Mouse (Mus musculus) T-helper 1 cell (primary cell): ENCODE measurements at regions not wholly inside any gene's neighbourhood (a gene's known extent, or its start where the extent isn't known, plus 50 kb on each side); places are given as distances from the start of the nearest gene placed in this dataset.

Experiments
- in situ Hi-C: fragments of 300-600 bp; cut with MboI, MseI; formaldehyde crosslinking; loops from one replicate; pipeline ENCODE4 v1.15.1; 2025; ENCODE audit warnings: high pct_unique_total_duplicates

DNA sequence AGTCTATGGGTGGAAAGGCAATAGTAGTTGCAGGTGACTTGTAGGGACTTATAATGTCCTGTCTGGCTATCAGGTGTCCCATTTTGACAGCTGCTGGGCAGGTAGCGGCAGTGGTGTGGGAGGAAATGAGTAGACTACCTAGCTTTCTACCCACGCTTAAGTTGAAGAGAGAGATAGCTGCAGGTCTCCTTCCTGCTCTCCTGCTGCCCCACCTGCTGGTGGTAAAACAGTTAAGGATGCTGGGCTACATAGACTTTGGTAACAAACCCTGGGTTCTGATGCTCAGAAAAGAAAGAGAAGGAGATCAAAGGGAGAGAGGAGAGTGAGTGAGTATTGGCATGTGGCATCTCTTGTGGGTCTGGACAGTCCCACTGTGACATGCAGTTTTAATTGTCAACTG is 1182.0 kb downstream of the 4930447A16Rik start:
- in situ Hi-C loops, result no loop called here

GRCm38 (mm10) chr15:38608207-38608870 is 1183.0 kb downstream of the 4930447A16Rik start:
- in situ Hi-C loops, result no loop called here

GRCm38 (mm10) chr15:38609522-38609921 is 1184.2 kb downstream of the 4930447A16Rik start:
- in situ Hi-C loops, result no loop called here
